Mouse (Mus musculus): Measurements from ENCODE around the gene Ppp1r14a. TPM values are rescaled to one million over a fixed set of nuclear protein-coding genes. Genes with fewer than 3 reads are reported as not detected.
A peak's percentile ranks its signal among the peaks of the same experiment; 100 is the strongest.

Ppp1r14a gene
- polyA plus RNA-seq, 1 experiment from 2014 or later: 1.8 TPM

GRCm38 (mm10) chr7:29283876-29284275, 5.2 kb upstream of the Ppp1r14a start:
- Histone ChIP-seq H3K4me1 (ENCODE audit: control insufficient read depth, insufficient read depth, low read length) (peaks cover 11% of the 10 kb centered on the region; the same call in 1 of the 2 replicates), H3K9me3 (ENCODE audit: control insufficient read depth, low read length) (no peaks in the 10 kb centered on the region), H3K4me2 (ENCODE audit: low read depth, low read length) (no peak overlapping the region), H3K9ac (replicated peaks; ENCODE audit: low read depth, low read length) (no peak overlapping the region), H3K36me3 (ENCODE audit: control insufficient read depth, insufficient read depth, low read length) (no peaks in the 10 kb centered on the region), H3K4me3 (ENCODE audit: low read depth, low read length) (no peak overlapping the region), H3K27me3 (ENCODE audit: control insufficient read depth, insufficient read depth, low read length) (peaks cover 18% of the 10 kb centered on the region; the same call in 1 of the 2 replicates), H3K27ac (ENCODE audit: low read depth, low read length) (no peak overlapping the region)
- WGBS: 84% methylated on average over 4 of the region's 4 CpGs
- no peak for ATAC-seq (ENCODE audit: low read depth)

- Histone ChIP-seq H3K27ac (ENCODE audit: low read depth, low read length) (no peak overlapping the region), H3K4me2 (ENCODE audit: low read depth, low read length) (no peak overlapping the region), H3K4me3 (ENCODE audit: low read depth, low read length) (no peak overlapping the region), H3K9me3 (ENCODE audit: control insufficient read depth, low read length) (no peaks in the 10 kb centered on the region), H3K27me3 (ENCODE audit: control insufficient read depth, insufficient read depth, low read length) (peaks cover 18% of the 10 kb centered on the region; the same call in 1 of the 2 replicates), H3K4me1 (ENCODE audit: control insufficient read depth, insufficient read depth, low read length) (peaks cover 11% of the 10 kb centered on the region; the same call in 1 of the 2 replicates), H3K36me3 (ENCODE audit: control insufficient read depth, insufficient read depth, low read length) (no peaks in the 10 kb centered on the region), H3K9ac (replicated peaks; ENCODE audit: low read depth, low read length) (no peak overlapping the region)
- 97% methylated on average over 6 of the region's 6 CpGs for WGBS
- ATAC-seq (ENCODE audit: low read depth): no peak
Measured at GRCm38 (mm10) chr7:29284523-29284922, 4.6 kb upstream of the Ppp1r14a start.

GRCm38 (mm10) chr7:29287481-29287880, 1.6 kb upstream of the Ppp1r14a start:
- Histone ChIP-seq H3K36me3 (ENCODE audit: control insufficient read depth, insufficient read depth, low read length) (no peaks in the 10 kb centered on the region), H3K9me3 (ENCODE audit: control insufficient read depth, low read length) (no peaks in the 10 kb centered on the region), H3K4me1 (ENCODE audit: control insufficient read depth, insufficient read depth, low read length) (peaks cover 4% of the 10 kb centered on the region; the same call in 1 of the 2 replicates), H3K9ac (replicated peaks; ENCODE audit: low read depth, low read length) (no peak overlapping the region), H3K4me2 (ENCODE audit: low read depth, low read length) (no peak overlapping the region), H3K27me3 (ENCODE audit: control insufficient read depth, insufficient read depth, low read length) (0 out of 2 replicates have a peak, but pooled peaks cover 4% of the 10 kb centered on the region), H3K27ac (ENCODE audit: low read depth, low read length) (no peak overlapping the region), H3K4me3 (ENCODE audit: low read depth, low read length) (no peak overlapping the region)
- WGBS: 83% methylated on average over 7 of the region's 7 CpGs
- no peak for ATAC-seq (ENCODE audit: low read depth)

- no peaks in the 10 kb centered on the region for H3K27me3 ChIP-seq (ENCODE audit: control insufficient read depth, insufficient read depth, low read length)
- H3K9ac ChIP-seq (replicated peaks; ENCODE audit: low read depth, low read length): no peak overlapping the region
- 83% methylated on average over 2 of the region's 2 CpGs for WGBS
- H3K27ac ChIP-seq (ENCODE audit: low read depth, low read length): no peak overlapping the region
- no peak overlapping the region for H3K4me2 ChIP-seq (ENCODE audit: low read depth, low read length)
- H3K36me3 ChIP-seq (ENCODE audit: control insufficient read depth, insufficient read depth, low read length): no peaks in the 10 kb centered on the region
- H3K4me3 ChIP-seq (ENCODE audit: low read depth, low read length): no peak overlapping the region
- H3K9me3 ChIP-seq (ENCODE audit: control insufficient read depth, low read length): no peaks in the 10 kb centered on the region
- ATAC-seq (ENCODE audit: low read depth): no peak
- peaks cover 6% of the 10 kb centered on the region; the same call in 1 of the 2 replicates for H3K4me1 ChIP-seq (ENCODE audit: control insufficient read depth, insufficient read depth, low read length)
Measured at GRCm38 (mm10) chr7:29288079-29288478, 1.0 kb upstream of the Ppp1r14a start.

- Histone ChIP-seq H3K27ac (ENCODE audit: low read depth, low read length) (no peak overlapping the region), H3K9ac (replicated peaks; ENCODE audit: low read depth, low read length) (no peak overlapping the region), H3K36me3 (ENCODE audit: control insufficient read depth, insufficient read depth, low read length) (no peaks in the 10 kb centered on the region), H3K9me3 (ENCODE audit: control insufficient read depth, low read length) (no peaks in the 10 kb centered on the region), H3K4me1 (ENCODE audit: control insufficient read depth, insufficient read depth, low read length) (peaks cover 6% of the 10 kb centered on the region; the same call in 1 of the 2 replicates), H3K27me3 (ENCODE audit: control insufficient read depth, insufficient read depth, low read length) (no peaks in the 10 kb centered on the region), H3K4me3 (ENCODE audit: low read depth, low read length) (no peak overlapping the region), H3K4me2 (ENCODE audit: low read depth, low read length) (peak overlapping the region; percentile 23; the same call in 1 of the 2 replicates)
- ATAC-seq (ENCODE audit: low read depth): no peak
- WGBS: 63% methylated on average over 6 of the region's 6 CpGs
Measured at GRCm38 (mm10) chr7:29289856-29290255, 748 bp downstream of the Ppp1r14a start.

- Histone ChIP-seq H3K4me3 (ENCODE audit: low read depth, low read length) (no peak overlapping the region), H3K36me3 (ENCODE audit: control insufficient read depth, insufficient read depth, low read length) (no peaks in the 10 kb centered on the region), H3K4me2 (ENCODE audit: low read depth, low read length) (no peak overlapping the region; the same call in 1 of the 2 replicates), H3K4me1 (ENCODE audit: control insufficient read depth, insufficient read depth, low read length) (peaks cover 6% of the 10 kb centered on the region; the same call in 1 of the 2 replicates), H3K9ac (replicated peaks; ENCODE audit: low read depth, low read length) (no peak overlapping the region), H3K27ac (ENCODE audit: low read depth, low read length) (peak overlapping the region; percentile 48; the same call in 1 of the 2 replicates), H3K27me3 (ENCODE audit: control insufficient read depth, insufficient read depth, low read length) (no peaks in the 10 kb centered on the region), H3K9me3 (ENCODE audit: control insufficient read depth, low read length) (no peaks in the 10 kb centered on the region)
- no peak for ATAC-seq (ENCODE audit: low read depth)
- 26% methylated on average over 11 of the region's 11 CpGs for WGBS
Measured at GRCm38 (mm10) chr7:29290691-29291485, 1.8 kb downstream of the Ppp1r14a start.

- Histone ChIP-seq H3K9me3 (ENCODE audit: control insufficient read depth, low read length) (no peaks in the 10 kb centered on the region), H3K36me3 (ENCODE audit: control insufficient read depth, insufficient read depth, low read length) (no peaks in the 10 kb centered on the region), H3K27ac (ENCODE audit: low read depth, low read length) (peak overlapping the region; percentile 3; the same call in 1 of the 2 replicates), H3K4me1 (ENCODE audit: control insufficient read depth, insufficient read depth, low read length) (peaks cover 6% of the 10 kb centered on the region; the same call in 1 of the 2 replicates), H3K4me3 (ENCODE audit: low read depth, low read length) (no peak overlapping the region), H3K9ac (replicated peaks; ENCODE audit: low read depth, low read length) (no peak overlapping the region), H3K27me3 (ENCODE audit: control insufficient read depth, insufficient read depth, low read length) (no peaks in the 10 kb centered on the region), H3K4me2 (ENCODE audit: low read depth, low read length) (no peak overlapping the region)
- WGBS: 13% methylated on average over 6 of the region's 7 CpGs
- ATAC-seq (ENCODE audit: low read depth): peak; percentile 32; the same call in 1 of the 2 replicates
Measured at GRCm38 (mm10) chr7:29291616-29292457, 2.7 kb downstream of the Ppp1r14a start.

GRCm38 (mm10) chr7:29292458-29293098, 3.5 kb downstream of the Ppp1r14a start:
- no peak for ATAC-seq (ENCODE audit: low read depth)
- Histone ChIP-seq H3K4me3 (ENCODE audit: low read depth, low read length) (no peak overlapping the region), H3K36me3 (ENCODE audit: control insufficient read depth, insufficient read depth, low read length) (no peaks in the 10 kb centered on the region), H3K27me3 (ENCODE audit: control insufficient read depth, insufficient read depth, low read length) (no peaks in the 10 kb centered on the region), H3K9ac (replicated peaks; ENCODE audit: low read depth, low read length) (no peak overlapping the region; the same call in 1 of the 2 replicates), H3K4me1 (ENCODE audit: control insufficient read depth, insufficient read depth, low read length) (peaks cover 6% of the 10 kb centered on the region; the same call in 1 of the 2 replicates), H3K27ac (ENCODE audit: low read depth, low read length) (peak overlapping the region; percentile 2; the same call in 1 of the 2 replicates), H3K4me2 (ENCODE audit: low read depth, low read length) (no peak overlapping the region), H3K9me3 (ENCODE audit: control insufficient read depth, low read length) (no peaks in the 10 kb centered on the region)
- 25% methylated on average over 8 of the region's 8 CpGs for WGBS

Data from neural tube, embryonic 14.5 days (tissue).